Mouse (Mus musculus): ENCODE results near the gene Mettl7a3.
"Not testable (repeated sequence)": the region's sequence is repeated elsewhere in the genome, so short reads cannot be mapped to it uniquely, and the experiment has no call there.

Mettl7a3 gene

GRCm38 (mm10) chr15:100330739-100331138, 4.0 kb upstream of the Mettl7a3 start:
- no peak for DNase-seq

GRCm38 (mm10) chr15:100332077-100332961, 2.4 kb upstream of the Mettl7a3 start:
- DNase-seq, result not testable (repeated sequence)

GRCm38 (mm10) chr15:100337328-100337727, 2.6 kb downstream of the Mettl7a3 start:
- DNase-seq, result not testable (repeated sequence)

GRCm38 (mm10) chr15:100337847-100338246, 3.1 kb downstream of the Mettl7a3 start:
- DNase-seq, result peak; percentile 70 to 71

- not testable (repeated sequence) for DNase-seq
Measured at GRCm38 (mm10) chr15:100341314-100341980, 6.7 kb downstream of the Mettl7a3 start.

GRCm38 (mm10) chr15:100345484-100345883, 10.8 kb downstream of the Mettl7a3 start:
- no peak for DNase-seq

GRCm38 (mm10) chr15:100346761-100347160, 12.0 kb downstream of the Mettl7a3 start:
- no peak for DNase-seq

GRCm38 (mm10) chr15:100349496-100349895, 14.8 kb downstream of the Mettl7a3 start:
- no peak for DNase-seq

GRCm38 (mm10) chr15:100351501-100352060, 16.9 kb downstream of the Mettl7a3 start:
- DNase-seq, result no peak

GRCm38 (mm10) chr15:100352711-100353250, 18.1 kb downstream of the Mettl7a3 start, which contains the start of the genes Methig1 and Mettl7a2:
Methig1 (plus strand) TSS chr15:100353149.
Mettl7a2 (plus strand) TSS chr15:100353200.
- DNase-seq, result no peak

- DNase-seq, result not testable (repeated sequence)
Measured at GRCm38 (mm10) chr15:100353399-100353798, 18.7 kb downstream of the Mettl7a3 start.

- no peak for DNase-seq
Measured at GRCm38 (mm10) chr15:100355876-100356275, 21.1 kb downstream of the Mettl7a3 start.

GRCm38 (mm10) chr15:100364242-100364641, 29.5 kb downstream of the Mettl7a3 start, which contains the start of gene Higd1c:
Higd1c (plus strand) TSS chr15:100364542.
- no peak for DNase-seq

GRCm38 (mm10) chr15:100365967-100366366, 31.2 kb downstream of the Mettl7a3 start:
- not testable (repeated sequence) for DNase-seq

GRCm38 (mm10) chr15:100367119-100367518, 32.4 kb downstream of the Mettl7a3 start:
- DNase-seq, result no peak

GRCm38 (mm10) chr15:100375066-100375465, 40.3 kb downstream of the Mettl7a3 start:
- DNase-seq, result peak; percentile 50 to 71

GRCm38 (mm10) chr15:100377847-100378505, 43.2 kb downstream of the Mettl7a3 start:
- peak in 1 of 2 experiments; percentile 10 for DNase-seq

- no peak for DNase-seq
Measured at GRCm38 (mm10) chr15:100379658-100380057, 44.9 kb downstream of the Mettl7a3 start.

GRCm38 (mm10) chr15:100380104-100380503, 45.4 kb downstream of the Mettl7a3 start:
- no peak for DNase-seq

GRCm38 (mm10) chr15:100385705-100386104, 51.0 kb downstream of the Mettl7a3 start:
- DNase-seq, result no peak

GRCm38 (mm10) chr15:100387544-100388223, 53.0 kb downstream of the Mettl7a3 start:
- no peak for DNase-seq

Measured in cerebellum, postnatal 36 days (tissue).